Mouse (Mus musculus) MEL (cell line): Measurements from ENCODE around the gene Vstm2l. TPM values are rescaled to one million over a fixed set of nuclear protein-coding genes. Genes with fewer than 3 reads are reported as not detected.

ENCODE experiments used
- DNase-seq: peaks from one replicate; pipeline ENCODE4 v3.0.0; 2011; ENCODE audit warnings: low read depth, low spot score
- H3K27ac ChIP-seq: 2 replicates; pipeline ENCODE4 v1.5.1; 2012; ENCODE audit warnings: low read depth, mild to moderate bottlenecking, control low read depth, low read length, moderate library complexity; ENCODE audit not compliant: control insufficient read depth
- H3K27me3 ChIP-seq, 2 experiments: fragments of 150-350 bp in 1 of 2; sonication (generic) in 1 of 2; 2 replicates each; pipeline ENCODE4 v1.6.1; 2012; ENCODE audit warnings: low read length in 2 of 2, mild to moderate bottlenecking in 2 of 2, improper control_type of control experiment in 1 of 2, moderate library complexity in 1 of 2; ENCODE audit not compliant: insufficient read depth in 2 of 2, control insufficient read depth in 1 of 2
- H3K36me3 ChIP-seq, 2 experiments: 2 replicates each; pipeline ENCODE4 v1.6.1; 2012 to 2014; ENCODE audit warnings: low read length in 2 of 2, improper control_type of control experiment in 1 of 2, inconsistent platforms in 1 of 2, mild to moderate bottlenecking in 1 of 2; ENCODE audit not compliant: insufficient read depth in 2 of 2, control insufficient read depth in 1 of 2
- H3K4me1 ChIP-seq, 2 experiments: fragments of 150-350 bp in 1 of 2; sonication (generic) in 1 of 2; 2 replicates each; pipeline ENCODE4 v1.6.1; 2012; ENCODE audit warnings: low read length in 2 of 2, improper control_type of control experiment in 1 of 2, mild to moderate bottlenecking in 1 of 2; ENCODE audit not compliant: insufficient read depth in 2 of 2, control insufficient read depth in 1 of 2
- H3K4me3 ChIP-seq, 2 experiments: fragments of 150-350 bp in 1 of 2; sonication (generic) in 1 of 2; 2 replicates each; pipeline ENCODE4 v1.5.1; 2012; ENCODE audit warnings: low read depth in 2 of 2, low read length in 2 of 2, mild to moderate bottlenecking in 2 of 2, moderate library complexity in 2 of 2, control low read depth in 1 of 2, improper control_type of control experiment in 1 of 2; ENCODE audit not compliant: control insufficient read depth in 1 of 2, insufficient read depth in 1 of 2
- H3K79me2 ChIP-seq: 2 replicates; pipeline ENCODE4 v1.6.1; 2012; ENCODE audit warnings: mild to moderate bottlenecking, low read length, moderate library complexity; ENCODE audit not compliant: control insufficient read depth, poor library complexity, insufficient read depth
- H3K9ac ChIP-seq: 2 replicates; pipeline ENCODE4 v1.6.1; 2012; ENCODE audit warnings: low read depth, mild to moderate bottlenecking, control low read depth, low read length, moderate library complexity; ENCODE audit not compliant: control insufficient read depth, poor library complexity, severe bottlenecking
- H3K9me3 ChIP-seq: fragments of 150-350 bp; sonication (generic); replicated peaks from 2 replicates; pipeline ENCODE4 v1.6.1; 2012; ENCODE audit warnings: mild to moderate bottlenecking, low read length, improper control_type of control experiment, moderate library complexity; ENCODE audit not compliant: insufficient read depth
- BHLHE40 ChIP-seq: IDR thresholded peaks from 2 replicates; pipeline ENCODE4 v1.6.1; 2012; ENCODE audit warnings: low read depth, mild to moderate bottlenecking, inconsistent platforms, low read length, improper control_type of control experiment, borderline replicate concordance
- CHD2 ChIP-seq: IDR thresholded peaks from 2 replicates; pipeline ENCODE4 v1.6.1; 2011; ENCODE audit warnings: low read length, improper control_type of control experiment
- CTCF ChIP-seq, 3 experiments: IDR thresholded peaks in 2 of 3; conservative IDR thresholded peaks in 1 of 3; 2 replicates each; pipeline ENCODE4 v1.5.1; 2011 to 2012; ENCODE audit warnings: low read length in 3 of 3, low read depth in 2 of 3, mild to moderate bottlenecking in 2 of 3, improper control_type of control experiment in 1 of 3, inconsistent platforms in 1 of 3, mixed read lengths in 1 of 3, moderate library complexity in 1 of 3; ENCODE audit not compliant: control insufficient read depth in 1 of 3, insufficient read depth in 1 of 3, poor library complexity in 1 of 3, severe bottlenecking in 1 of 3
- E2F4 ChIP-seq: IDR thresholded peaks from 2 replicates; pipeline ENCODE4 v1.6.1; 2011; ENCODE audit warnings: low read depth, low read length, improper control_type of control experiment, borderline replicate concordance
- EP300 ChIP-seq, 2 experiments: IDR thresholded peaks; 2 replicates each; pipeline ENCODE4 v1.6.1; 2011; ENCODE audit warnings: improper control_type of control experiment in 2 of 2, low read length in 2 of 2, low read depth in 1 of 2, mild to moderate bottlenecking in 1 of 2
- ETS1 ChIP-seq: IDR thresholded peaks from 2 replicates; pipeline ENCODE4 v1.6.1; 2012; ENCODE audit warnings: low read depth, mild to moderate bottlenecking, inconsistent platforms, low read length, improper control_type of control experiment, moderate library complexity
- GABPA ChIP-seq: IDR thresholded peaks from 2 replicates; pipeline ENCODE4 v1.6.1; 2012; ENCODE audit warnings: low read depth, mild to moderate bottlenecking, inconsistent platforms, low read length, improper control_type of control experiment, moderate library complexity
- HCFC1 ChIP-seq: IDR thresholded peaks from 2 replicates; pipeline ENCODE4 v1.6.1; 2012; ENCODE audit warnings: low read depth, mild to moderate bottlenecking, inconsistent platforms, low read length, improper control_type of control experiment, moderate library complexity
- JUND ChIP-seq: IDR thresholded peaks from 2 replicates; pipeline ENCODE4 v1.6.1; 2011; ENCODE audit warnings: low read depth, mild to moderate bottlenecking, improper control_type of control experiment, low read length
- KAT2A ChIP-seq: conservative IDR thresholded peaks from 2 replicates; pipeline ENCODE4 v1.6.1; 2012; ENCODE audit warnings: low read depth, low read length, improper control_type of control experiment, inconsistent platforms
- MAX ChIP-seq: IDR thresholded peaks from 2 replicates; pipeline ENCODE4 v1.6.1; 2011; ENCODE audit warnings: low read length, improper control_type of control experiment
- MXI1 ChIP-seq: IDR thresholded peaks from 2 replicates; pipeline ENCODE4 v1.6.1; 2011; ENCODE audit warnings: mild to moderate bottlenecking, low read depth, low read length, improper control_type of control experiment
- MYB ChIP-seq: IDR thresholded peaks from 2 replicates; pipeline ENCODE4 v1.6.1; 2011; ENCODE audit warnings: mild to moderate bottlenecking, low read depth, low read length, improper control_type of control experiment
- NELFE ChIP-seq: IDR thresholded peaks from 2 replicates; pipeline ENCODE4 v1.6.1; 2011; ENCODE audit warnings: low read depth, low read length, improper control_type of control experiment
- RAD21 ChIP-seq: IDR thresholded peaks from 2 replicates; pipeline ENCODE4 v1.6.1; 2011; ENCODE audit warnings: mild to moderate bottlenecking, low read depth, low read length, improper control_type of control experiment
- RCOR1 ChIP-seq: IDR thresholded peaks from 2 replicates; pipeline ENCODE4 v1.6.1; 2012; ENCODE audit warnings: low read depth, mild to moderate bottlenecking, inconsistent platforms, low read length, improper control_type of control experiment
- SMC3 ChIP-seq: IDR thresholded peaks from 2 replicates; pipeline ENCODE4 v1.6.1; 2011; ENCODE audit warnings: low read depth, low read length, improper control_type of control experiment
- TBP ChIP-seq: IDR thresholded peaks from 2 replicates; pipeline ENCODE4 v1.8.0; 2011; ENCODE audit warnings: low read depth, low read length, improper control_type of control experiment
- TCF12 ChIP-seq: IDR thresholded peaks from 2 replicates; pipeline ENCODE4 v1.6.1; 2014; ENCODE audit warnings: low read depth, mild to moderate bottlenecking, inconsistent platforms, low read length, improper control_type of control experiment, moderate library complexity
- USF1 ChIP-seq: IDR thresholded peaks from 2 replicates; pipeline ENCODE4 v1.6.1; 2014; ENCODE audit warnings: low read depth, mild to moderate bottlenecking, inconsistent platforms, low read length, improper control_type of control experiment, moderate library complexity
- USF2 ChIP-seq, 2 experiments: IDR thresholded peaks; 2 replicates each; pipeline ENCODE4 v1.6.1; 2011 to 2012; ENCODE audit warnings: improper control_type of control experiment in 2 of 2, low read length in 2 of 2, borderline replicate concordance in 1 of 2, inconsistent platforms in 1 of 2, low read depth in 1 of 2, mild to moderate bottlenecking in 1 of 2; ENCODE audit not compliant: insufficient read depth in 1 of 2
- ZKSCAN1 ChIP-seq: IDR thresholded peaks from 2 replicates; pipeline ENCODE4 v1.6.1; 2012; ENCODE audit warnings: low read depth, mild to moderate bottlenecking, inconsistent platforms, low read length, improper control_type of control experiment, moderate library complexity
- ZNF384 ChIP-seq: IDR thresholded peaks from 2 replicates; pipeline ENCODE4 v1.6.1; 2012; ENCODE audit warnings: low read depth, mild to moderate bottlenecking, inconsistent platforms, low read length, improper control_type of control experiment
- polyA plus RNA-seq, 2 experiments: library from polyadenylated mRNA; stranded (reverse) in 1 of 2; unstranded in 1 of 2; fragments of >175 nt in 1 of 2; fragments of >200 nt in 1 of 2; gene quantifications; 2 replicates each; pipeline versions ENCODE4 v1.2.1 to v1.2.4; 2012; ENCODE audit warnings: low replicate concordance in 2 of 2, low read depth in 1 of 2; ENCODE audit not compliant: insufficient read length in 2 of 2, insufficient read depth in 1 of 2, missing spikeins in 1 of 2
- total RNA-seq: library from RNA; depleted of rRNA; stranded (reverse); fragments of 300-350 nt; gene quantifications from 2 replicates; pipeline ENCODE4 v1.2.3, GENCODE M21; 2012

The Vstm2l gene
- total and polyA plus RNA-seq, 3 experiments, result not detected

DNA sequence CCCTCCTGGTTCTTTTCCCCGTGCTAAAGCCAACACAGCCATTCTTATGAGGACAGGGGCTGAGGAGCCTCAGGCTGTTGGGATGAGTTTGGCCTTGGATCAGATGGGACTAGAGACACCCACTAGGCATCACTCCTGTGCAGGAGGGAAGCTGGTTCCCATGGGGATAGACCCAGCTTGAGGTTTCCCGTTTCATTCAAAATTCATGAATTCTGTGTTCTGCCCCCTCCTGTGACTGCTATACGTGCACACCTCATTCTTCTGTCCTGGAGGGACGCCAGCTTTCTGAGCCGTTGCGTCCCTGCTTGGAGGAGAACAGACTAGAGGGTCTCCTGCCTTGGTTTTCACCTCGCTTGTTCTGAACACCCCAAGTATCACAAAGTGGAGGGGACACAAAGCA lies 12.0 kb downstream of the Vstm2l start:
- H3K4me1 ChIP-seq, result no peaks in the 10 kb centered on the region
- no peaks in the 10 kb centered on the region for H3K79me2 ChIP-seq
- H3K9ac ChIP-seq, result no peak overlapping the region
- no peak for TF ChIP-seq HCFC1
- TF ChIP-seq NELFE, result no peak
- TF ChIP-seq BHLHE40, result no peak
- no peak for TF ChIP-seq EP300 (IDR thresholded peaks at IDR 0.05; ENCODE audit: low read depth in 1 of 2, low read length in 2 of 2)
- no peak for TF ChIP-seq CHD2
- TF ChIP-seq MXI1, result no peak
- no peak for TF ChIP-seq USF2 (IDR thresholded peaks at IDR 0.05; ENCODE audit: borderline replicate concordance in 1 of 2, insufficient read depth in 1 of 2, low read depth in 1 of 2, low read length in 2 of 2)
- TF ChIP-seq USF1, result no peak
- no peak for TF ChIP-seq JUND
- TF ChIP-seq ZNF384, result no peak
- TF ChIP-seq KAT2A, result no peak
- TF ChIP-seq GABPA, result no peak
- no peak for TF ChIP-seq ETS1
- TF ChIP-seq MYB, result no peak
- no peak for TF ChIP-seq RAD21
- TF ChIP-seq RCOR1, result no peak
- no peak for TF ChIP-seq SMC3
- no peak for TF ChIP-seq TBP
- TF ChIP-seq E2F4, result no peak
- no peak for TF ChIP-seq MAX
- DNase-seq, result no peak
- H3K27me3 ChIP-seq, result peaks cover 0 to 4% of the 10 kb centered on the region in 2 experiments; a peak in 1 of 4 replicates
- no peak overlapping the region for H3K4me3 ChIP-seq
- no peak overlapping the region for H3K27ac ChIP-seq
- no peaks in the 10 kb centered on the region for H3K9me3 ChIP-seq
- no peaks in the 10 kb centered on the region for H3K36me3 ChIP-seq

DNA sequence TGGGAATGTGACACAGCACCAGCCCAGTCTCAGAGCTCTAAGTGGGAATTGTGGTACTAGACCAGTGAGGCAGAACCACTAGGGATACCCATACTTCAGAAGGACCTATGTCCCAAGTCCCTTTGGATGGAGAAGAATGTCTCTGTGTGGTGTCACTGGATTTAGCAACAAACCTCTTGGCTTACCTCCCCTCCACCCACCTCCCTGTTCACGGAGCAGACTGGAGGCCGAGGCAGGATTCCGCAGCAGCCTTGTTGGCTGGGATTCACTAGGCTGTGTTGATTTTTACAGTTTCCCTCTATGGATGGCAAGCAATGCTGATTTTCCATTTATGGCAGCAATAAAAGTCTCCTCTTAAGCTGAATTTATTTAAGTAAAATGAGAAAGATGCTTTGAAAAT lies 12.5 kb downstream of the Vstm2l start:
- TF ChIP-seq CTCF (IDR thresholded peaks at IDR 0.05 in 2 of 3, conservative IDR thresholded peaks at IDR 0.05 in 1 of 3; ENCODE audit: control insufficient read depth in 1 of 3, insufficient read depth in 1 of 3, low read depth in 2 of 3, low read length in 3 of 3, poor library complexity in 1 of 3, severe bottlenecking in 1 of 3), result no peak
- TF ChIP-seq HCFC1, result no peak
- TF ChIP-seq ZKSCAN1, result no peak
- no peak for TF ChIP-seq TCF12
- no peaks in the 10 kb centered on the region for H3K9me3 ChIP-seq
- no peak overlapping the region for H3K27ac ChIP-seq
- H3K9ac ChIP-seq, result no peak overlapping the region
- H3K36me3 ChIP-seq, result no peaks in the 10 kb centered on the region
- peaks cover 0 to 4% of the 10 kb centered on the region in 2 experiments; a peak in 1 of 4 replicates for H3K27me3 ChIP-seq
- no peak for DNase-seq
- H3K4me1 ChIP-seq, result no peaks in the 10 kb centered on the region
- H3K79me2 ChIP-seq, result no peaks in the 10 kb centered on the region
- H3K4me3 ChIP-seq, result no peak overlapping the region
